Mouse (Mus musculus) retina, postnatal 7 days (tissue): ENCODE results near the gene Mfap1b.
"Not testable (repeated sequence)": the region's sequence is repeated elsewhere in the genome, so short reads cannot be mapped to it uniquely, and the experiment has no call there.

Experiments used
- DNase-seq: peaks from one replicate; pipeline ENCODE4 v3.0.0-alpha.2; 2012; ENCODE audit warnings: low read depth, low spot score

Mfap1b gene

GRCm38 (mm10) chr2:121472783-121473182 is 1.1 kb downstream of the Mfap1b start:
- not testable (repeated sequence) for DNase-seq

GRCm38 (mm10) chr2:121468982-121469381 is 4.9 kb downstream of the Mfap1b start:
- DNase-seq, result not testable (repeated sequence)

DNA sequence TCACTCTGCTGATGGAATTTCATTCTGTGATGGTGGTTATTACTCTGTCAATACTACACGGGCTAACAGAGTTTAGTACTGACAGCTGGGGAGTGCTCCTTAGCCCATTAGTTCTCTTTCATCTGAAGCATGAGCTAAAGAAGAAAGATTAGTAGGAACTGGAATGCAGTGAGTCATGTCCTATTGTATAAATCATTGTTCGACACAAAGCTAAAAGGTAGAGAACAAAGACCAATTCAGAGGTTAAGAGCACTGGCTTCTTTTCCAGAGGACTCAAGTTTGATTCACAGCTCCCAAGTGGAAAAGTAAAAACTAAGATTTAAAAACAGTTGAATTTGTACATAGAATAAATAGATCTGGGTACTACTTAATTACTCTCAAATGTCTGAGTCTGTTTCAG is 13.8 kb downstream of the Mfap1b start:
- no peak for DNase-seq

DNA sequence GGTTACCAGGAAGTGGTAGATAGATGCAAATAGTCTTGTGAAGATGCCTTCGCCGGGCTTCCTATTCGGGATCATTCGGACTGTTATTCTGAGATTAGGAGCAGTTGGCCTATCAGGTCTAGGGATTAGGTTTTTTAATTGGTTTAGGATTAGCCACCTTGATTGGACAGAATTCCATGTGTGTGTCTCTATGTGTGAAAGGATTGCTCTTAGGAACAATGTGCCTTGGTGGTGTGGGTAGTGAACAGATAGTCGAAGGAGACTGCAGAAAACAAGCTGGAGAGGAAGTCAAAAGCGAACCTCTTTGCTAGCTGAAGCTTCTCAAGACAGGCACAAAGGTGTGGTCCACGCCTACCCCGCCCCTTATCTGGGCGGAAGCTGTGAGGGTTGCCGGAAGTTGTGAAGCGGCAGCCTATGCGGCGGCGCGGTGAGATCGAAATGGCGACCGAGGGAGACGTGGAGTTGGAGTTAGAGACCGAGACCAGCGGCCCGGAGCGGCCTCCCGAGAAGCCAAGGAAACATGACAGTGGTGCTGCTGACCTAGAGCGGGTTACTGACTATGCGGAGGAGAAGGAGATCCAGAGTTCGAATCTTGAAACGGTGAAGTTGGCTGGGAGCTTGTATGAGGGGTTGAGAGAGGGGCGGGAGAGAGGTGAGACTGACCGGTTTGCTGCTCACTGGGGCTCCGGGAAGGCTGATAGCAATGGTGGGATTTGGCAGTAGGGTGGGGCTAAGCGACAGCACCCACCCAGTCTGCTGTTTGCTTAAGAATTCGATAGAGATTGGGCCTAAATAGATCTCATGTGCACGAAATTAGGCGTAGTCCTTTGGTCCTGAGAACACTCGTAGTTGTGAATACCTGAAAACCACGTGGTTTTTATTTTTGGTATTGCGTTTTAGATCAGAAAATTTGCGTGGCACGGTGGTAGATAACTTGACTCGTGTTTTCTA is 16.9 kb downstream of the Mfap1b start, which contains the start of gene Serinc4:
Gene Serinc4, minus strand, starts transcription at position 90 of the 951 bp plus-strand sequence.
- peak; percentile 79 for DNase-seq

DNA sequence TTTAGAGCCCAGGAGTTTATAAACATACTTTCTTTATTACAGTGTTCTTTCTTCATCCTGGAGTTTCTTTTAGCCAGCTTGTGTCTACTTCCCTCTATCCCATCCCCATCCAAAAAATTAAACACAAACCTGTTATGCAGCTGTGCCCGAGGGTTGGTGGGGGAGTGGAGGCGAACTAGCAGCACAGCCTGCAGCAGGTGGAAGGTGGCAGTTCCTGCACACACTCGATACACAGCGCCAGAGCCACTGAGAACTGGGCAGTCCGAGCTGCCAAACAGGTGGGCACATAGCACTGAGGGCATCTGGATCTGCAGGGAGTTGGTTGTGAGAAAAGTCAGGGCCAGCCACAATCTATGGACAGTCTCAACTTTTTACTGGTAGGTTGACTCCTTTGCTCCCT is 18.3 kb downstream of the Mfap1b start:
- DNase-seq, result no peak

DNA sequence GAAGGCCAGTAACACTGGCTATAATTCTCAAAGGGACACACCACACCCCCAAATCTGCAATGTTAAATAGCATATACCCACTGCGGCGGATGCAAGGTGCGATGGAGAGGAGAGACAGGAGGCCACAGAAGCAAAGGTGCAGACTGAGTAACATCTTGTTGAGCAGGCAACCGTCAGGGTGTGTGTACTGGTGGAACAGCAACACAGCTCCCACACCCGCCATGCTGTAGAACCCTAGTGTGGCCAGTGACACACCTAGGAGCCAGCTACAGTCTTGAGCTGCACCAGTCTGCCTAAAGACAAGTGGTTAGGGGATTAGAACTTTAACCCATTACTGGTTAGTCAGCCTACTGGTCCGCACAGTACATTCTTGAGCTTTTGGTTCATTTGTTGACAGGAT is 19.9 kb downstream of the Mfap1b start:
- DNase-seq, result no peak

DNA sequence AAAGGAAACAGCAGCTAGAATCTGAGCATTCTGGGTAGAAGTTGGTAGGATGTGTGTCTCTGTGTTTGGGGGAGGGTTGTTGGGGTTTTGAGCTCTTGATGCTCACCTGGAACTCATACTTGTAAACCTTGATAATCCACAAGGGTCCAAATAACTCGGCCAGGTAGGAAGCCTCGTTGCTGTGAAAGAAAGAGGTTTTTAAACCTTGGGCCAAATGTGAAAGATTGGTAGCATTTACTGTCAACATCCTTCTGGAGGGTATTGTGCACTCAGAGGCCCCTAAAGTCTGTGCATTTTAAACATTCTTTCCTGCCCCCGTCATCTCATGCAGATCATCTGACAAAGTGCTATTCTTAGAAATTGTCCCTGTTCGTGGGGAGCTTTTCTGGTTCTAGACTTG is 20.9 kb downstream of the Mfap1b start, which contains the start of gene Hypk:
Gene Hypk, plus strand, starts transcription at position 301 of the 400 bp plus-strand sequence.
- no peak for DNase-seq

DNA sequence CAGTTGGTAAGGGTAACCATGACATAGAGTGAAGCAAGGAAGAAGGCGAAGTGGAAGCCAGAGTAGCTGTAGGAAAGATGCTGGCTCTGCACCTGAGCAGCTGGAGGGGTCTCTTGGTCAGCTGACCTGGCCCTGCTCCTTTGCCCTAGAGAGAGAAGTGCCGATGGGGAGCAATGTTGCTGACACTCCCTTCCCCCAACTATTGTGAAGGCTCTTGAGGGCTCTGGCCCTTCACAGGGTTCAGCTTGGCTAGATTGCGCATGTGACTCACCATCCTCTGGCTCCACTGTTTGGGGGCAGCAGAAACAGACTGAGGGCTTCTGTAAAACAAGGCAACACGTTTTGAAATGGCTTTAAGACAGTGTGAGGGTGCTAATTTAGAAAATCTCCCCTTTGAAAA is 21.5 kb downstream of the Mfap1b start:
- no peak for DNase-seq

DNA sequence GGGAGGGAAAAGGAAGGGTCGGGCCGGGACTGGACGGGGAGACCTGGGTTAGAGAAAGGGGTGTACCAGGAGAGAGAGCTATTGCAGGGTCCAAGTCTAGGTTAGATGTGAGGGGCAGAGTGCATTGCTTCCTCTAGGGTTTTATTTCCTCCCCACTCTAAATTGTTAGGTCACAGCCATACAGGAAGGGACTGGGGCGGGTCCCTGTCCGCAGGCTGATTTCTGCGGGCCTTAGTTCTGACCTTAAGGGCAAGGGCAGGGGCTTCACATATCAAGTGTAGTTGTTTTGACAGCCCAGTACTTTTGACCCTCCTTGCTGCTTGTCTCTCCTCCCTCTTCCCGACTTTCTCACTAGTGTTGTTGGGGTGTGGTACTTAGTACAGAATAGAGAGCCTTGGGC is 23.8 kb downstream of the Mfap1b start:
- no peak for DNase-seq

- no peak for DNase-seq
These were observed 24.3 kb downstream of the Mfap1b start for GRCm38 (mm10) chr2:121449545-121450011.

- peak; percentile 96 for DNase-seq
These were observed 24.9 kb downstream of the Mfap1b start, which contains the start of gene Serf2 for GRCm38 (mm10) chr2:121448739-121449535. Gene Serf2, plus strand, starts transcription at chr2:121449195.

- DNase-seq, result no peak
These were observed 25.7 kb downstream of the Mfap1b start for GRCm38 (mm10) chr2:121448136-121448535.

GRCm38 (mm10) chr2:121447006-121447405 is 26.9 kb downstream of the Mfap1b start:
- DNase-seq, result no peak

DNA sequence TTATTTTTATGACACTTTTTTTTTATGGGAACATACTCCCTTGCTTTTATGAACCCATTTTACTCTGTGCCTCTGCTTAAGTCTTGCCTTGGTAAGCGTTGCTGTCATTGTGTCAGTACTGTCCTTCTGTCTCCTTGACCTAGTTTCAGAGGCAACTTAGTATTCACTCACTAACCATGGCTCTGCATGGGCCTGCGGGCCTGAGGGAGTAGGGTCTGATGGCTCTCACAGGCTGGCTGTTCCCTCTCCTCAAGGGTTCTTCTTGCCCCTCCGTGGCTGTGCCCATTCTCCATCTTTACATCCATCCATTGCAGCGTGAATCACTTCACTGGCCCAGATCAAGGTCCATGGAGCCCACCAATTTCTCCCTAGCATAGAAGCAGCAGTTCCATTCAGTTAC is 27.4 kb downstream of the Mfap1b start:
- DNase-seq, result no peak

- no peak for DNase-seq
These were observed 28.8 kb downstream of the Mfap1b start for GRCm38 (mm10) chr2:121445117-121445516.

GRCm38 (mm10) chr2:121444178-121444577 is 29.7 kb downstream of the Mfap1b start, which contains the start of gene Ell3:
Gene Ell3, minus strand, starts transcription at chr2:121444278.
- no peak for DNase-seq

DNA sequence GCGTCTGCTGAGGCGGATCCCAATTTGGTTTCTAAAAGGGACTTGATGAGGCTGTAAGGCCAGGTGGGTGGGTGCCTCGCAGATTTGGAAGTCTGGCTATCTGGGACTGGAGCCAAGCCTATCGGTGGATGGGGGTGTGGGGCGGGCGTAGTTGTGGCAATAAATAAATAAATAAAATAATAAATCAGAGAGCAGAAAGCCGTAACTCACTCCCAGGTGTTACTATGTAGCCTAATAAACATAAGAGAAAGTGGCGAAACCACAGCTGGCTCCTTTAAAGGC is 30.9 kb downstream of the Mfap1b start:
- DNase-seq, result no peak

GRCm38 (mm10) chr2:121442259-121443067 is 31.4 kb downstream of the Mfap1b start:
- DNase-seq, result no peak

GRCm38 (mm10) chr2:121441800-121442199 is 32.1 kb downstream of the Mfap1b start:
- no peak for DNase-seq

DNA sequence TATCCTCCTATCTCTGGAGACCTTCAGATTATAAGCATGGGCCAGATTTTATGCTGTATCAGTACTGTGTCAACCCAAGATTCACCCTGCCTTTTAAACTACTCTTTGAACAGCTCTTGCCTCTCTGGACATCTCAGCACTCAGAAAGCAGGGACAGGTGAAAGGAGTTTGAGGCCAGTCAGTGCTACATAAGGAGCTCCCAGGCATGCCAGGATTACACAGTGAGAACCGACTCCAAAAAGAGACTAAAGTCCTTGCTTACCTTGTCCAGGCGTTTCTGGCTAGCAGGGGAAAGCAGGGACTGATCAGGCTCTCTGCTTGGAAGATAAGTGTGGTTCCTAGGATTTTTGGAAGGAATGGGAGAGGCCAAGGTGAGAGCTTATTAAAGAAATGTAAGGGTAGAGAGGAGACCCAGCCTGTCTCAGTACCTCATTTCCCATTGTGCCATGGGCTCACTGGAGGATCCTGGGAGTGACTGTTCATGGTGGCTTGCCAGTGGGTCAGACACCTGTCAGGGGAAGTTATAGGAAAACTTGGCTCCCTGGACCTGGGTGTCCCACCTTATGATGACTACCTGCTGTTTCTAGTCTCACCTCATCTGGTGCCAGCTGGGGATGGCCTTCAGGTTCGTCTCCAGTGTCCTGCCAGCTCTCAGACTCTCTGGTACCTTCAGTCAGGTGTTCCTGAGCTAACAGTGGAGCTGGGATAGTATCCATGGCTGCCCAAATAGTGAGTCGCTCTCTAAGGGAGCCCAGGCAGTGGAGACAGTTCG is 32.8 kb downstream of the Mfap1b start:
- DNase-seq, result no peak

GRCm38 (mm10) chr2:121439746-121440145 is 34.1 kb downstream of the Mfap1b start:
- DNase-seq, result no peak
